Mouse (Mus musculus) hindbrain, embryonic 10.5 days (tissue): ENCODE results near the gene Fbxo40. TPM values are rescaled to one million over a fixed set of nuclear protein-coding genes. Genes with fewer than 3 reads are reported as not detected.

ENCODE experiments used
- DNase-seq: peaks from one replicate; pipeline ENCODE4 v3.0.0-alpha.2; 2017; ENCODE audit warnings: low spot score
- H3K27ac ChIP-seq: fragments of 300-500 bp; sonication (generic); 2 replicates; pipeline ENCODE4 v1.5.1; 2016; ENCODE audit warnings: mild to moderate bottlenecking, moderate library complexity
- H3K27me3 ChIP-seq: fragments of 300-500 bp; sonication (generic); 2 replicates; pipeline ENCODE4 v1.6.1; 2016; ENCODE audit warnings: mild to moderate bottlenecking; ENCODE audit not compliant: poor library complexity, insufficient read depth, severe bottlenecking
- H3K36me3 ChIP-seq: fragments of 300-500 bp; sonication (generic); 2 replicates; pipeline ENCODE4 v1.6.1; 2016; ENCODE audit warnings: mild to moderate bottlenecking, moderate library complexity
- H3K4me1 ChIP-seq: fragments of 300-500 bp; sonication (generic); replicated peaks from 2 replicates; pipeline ENCODE4 v1.6.1; 2016; ENCODE audit warnings: mild to moderate bottlenecking
- H3K4me3 ChIP-seq: fragments of 300-500 bp; sonication (generic); 2 replicates; pipeline ENCODE4 v1.5.1; 2016; ENCODE audit warnings: mild to moderate bottlenecking, moderate library complexity
- H3K9me3 ChIP-seq: fragments of 300-500 bp; sonication (generic); 2 replicates; pipeline ENCODE4 v1.6.1; 2016; ENCODE audit warnings: mild to moderate bottlenecking, moderate library complexity
- WGBS: fragments of 180-500 bp; shearing (Covaris S2); methylation state at CpG from one replicate; pipeline ENCODE4 v1.1.7; 2016; 5-methylcytosine and 5-hydroxymethylcytosine counted together
- polyA plus RNA-seq: library from polyadenylated mRNA; unstranded; fragments of >200 nt; fragmentation: Nextera tagmentation; extraction: Ambion mirVana; gene quantifications from 2 replicates; pipeline ENCODE4 v1.2.1, GENCODE M21; 2016

Fbxo40 gene
- polyA plus RNA-seq, 1 experiment from 2014 or later = not detected

GRCm38 (mm10) chr16:36941137-36941727 is 49.0 kb downstream of the Fbxo40 start:
- Histone ChIP-seq H3K27ac (no peak overlapping the region), H3K36me3 (no peaks in the 10 kb centered on the region), H3K9me3 (no peaks in the 10 kb centered on the region), H3K4me3 (no peak overlapping the region), H3K4me1 (peaks cover 9% of the 10 kb centered on the region), H3K27me3 (no peaks in the 10 kb centered on the region)
- WGBS = 78% methylated on average over 6 of the region's 6 CpGs
- DNase-seq = no peak

- Histone ChIP-seq H3K36me3 (peaks cover 28% of the 10 kb centered on the region), H3K4me3 (no peak overlapping the region), H3K27me3 (no peaks in the 10 kb centered on the region), H3K4me1 (no peaks in the 10 kb centered on the region), H3K9me3 (no peaks in the 10 kb centered on the region), H3K27ac (no peak overlapping the region)
- WGBS = 89% methylated on average over 3 of the region's 3 CpGs
- DNase-seq = no peak
These were observed 54.5 kb downstream of the Fbxo40 start for GRCm38 (mm10) chr16:36935814-36936213.

GRCm38 (mm10) chr16:36934841-36935620 is 55.2 kb downstream of the Fbxo40 start, which contains the start of gene Hcls1:
Gene Hcls1, plus strand, starts transcription at chr16:36934983.
- no peaks in the 10 kb centered on the region for H3K9me3 ChIP-seq
- WGBS = 85% methylated on average over 7 of the region's 7 CpGs

GRCm38 (mm10) chr16:36934131-36934840 is 56.0 kb downstream of the Fbxo40 start:
- H3K4me3 ChIP-seq = no peak overlapping the region
- H3K36me3 ChIP-seq = peaks cover 43% of the 10 kb centered on the region
- H3K27ac ChIP-seq = no peak overlapping the region
- no peaks in the 10 kb centered on the region for H3K4me1 ChIP-seq
- no peak for DNase-seq
- no peaks in the 10 kb centered on the region for H3K27me3 ChIP-seq
- 77% methylated on average over 6 of the region's 6 CpGs for WGBS
- no peaks in the 10 kb centered on the region for H3K9me3 ChIP-seq

More at GRCm38 (mm10) chr16:36934841-36935620, 55.2 kb downstream of the Fbxo40 start, which contains the start of gene Hcls1:
- no peak within 1 kb of the TSS for H3K27ac ChIP-seq
- no peak within 1 kb of the TSS for H3K4me3 ChIP-seq
- H3K36me3 ChIP-seq = peaks cover 36% of the 10 kb centered on the region
- no peaks in the 10 kb centered on the region for H3K4me1 ChIP-seq
- no peaks in the 10 kb centered on the region for H3K27me3 ChIP-seq
- DNase-seq = no peak

GRCm38 (mm10) chr16:36932546-36932945 is 57.7 kb downstream of the Fbxo40 start:
- no peaks in the 10 kb centered on the region for H3K9me3 ChIP-seq
- H3K27me3 ChIP-seq = no peaks in the 10 kb centered on the region
- H3K4me1 ChIP-seq = no peaks in the 10 kb centered on the region
- H3K36me3 ChIP-seq = peaks cover 60% of the 10 kb centered on the region
- H3K4me3 ChIP-seq = no peak overlapping the region
- no peak overlapping the region for H3K27ac ChIP-seq
- DNase-seq = no peak
- WGBS = 94% methylated on average over 6 of the region's 6 CpGs

GRCm38 (mm10) chr16:36931976-36932375 is 58.3 kb downstream of the Fbxo40 start:
- Histone ChIP-seq H3K4me3 (no peak overlapping the region), H3K9me3 (no peaks in the 10 kb centered on the region), H3K4me1 (no peaks in the 10 kb centered on the region), H3K27ac (no peak overlapping the region), H3K36me3 (peaks cover 66% of the 10 kb centered on the region), H3K27me3 (no peaks in the 10 kb centered on the region)
- DNase-seq = no peak
- WGBS = 86% methylated on average over 3 of the region's 3 CpGs

GRCm38 (mm10) chr16:36931381-36931780 is 58.9 kb downstream of the Fbxo40 start:
- Histone ChIP-seq H3K4me1 (no peaks in the 10 kb centered on the region), H3K27ac (no peak overlapping the region), H3K4me3 (no peak overlapping the region), H3K9me3 (no peaks in the 10 kb centered on the region), H3K36me3 (peaks cover 71% of the 10 kb centered on the region), H3K27me3 (no peaks in the 10 kb centered on the region)
- DNase-seq = no peak
- 94% methylated on average over 10 of the region's 10 CpGs for WGBS

GRCm38 (mm10) chr16:36930231-36931136 is 59.8 kb downstream of the Fbxo40 start:
- no peaks in the 10 kb centered on the region for H3K27me3 ChIP-seq
- no peaks in the 10 kb centered on the region for H3K4me1 ChIP-seq
- no peaks in the 10 kb centered on the region for H3K9me3 ChIP-seq
- no peak for DNase-seq
- peaks cover 80% of the 10 kb centered on the region for H3K36me3 ChIP-seq
- H3K4me3 ChIP-seq = no peak overlapping the region
- no peak overlapping the region for H3K27ac ChIP-seq
- 81% methylated on average over 11 of the region's 11 CpGs for WGBS

GRCm38 (mm10) chr16:36929216-36929615 is 61.1 kb downstream of the Fbxo40 start:
- Histone ChIP-seq H3K27ac (no peak overlapping the region), H3K27me3 (no peaks in the 10 kb centered on the region), H3K4me1 (no peaks in the 10 kb centered on the region), H3K9me3 (no peaks in the 10 kb centered on the region), H3K36me3 (peaks cover 93% of the 10 kb centered on the region), H3K4me3 (no peak overlapping the region)
- 96% methylated on average over 7 of the region's 7 CpGs for WGBS
- DNase-seq = no peak

- DNase-seq = no peak
- 93% methylated on average over 8 of the region's 8 CpGs for WGBS
- H3K27me3 ChIP-seq = no peaks in the 10 kb centered on the region
- H3K27ac ChIP-seq = no peak overlapping the region
- peaks cover 95% of the 10 kb centered on the region for H3K36me3 ChIP-seq
- H3K9me3 ChIP-seq = no peaks in the 10 kb centered on the region
- no peaks in the 10 kb centered on the region for H3K4me1 ChIP-seq
- no peak overlapping the region for H3K4me3 ChIP-seq
These were observed 62.2 kb downstream of the Fbxo40 start for GRCm38 (mm10) chr16:36928106-36928500.

- no peak for DNase-seq
- peaks cover 93% of the 10 kb centered on the region for H3K36me3 ChIP-seq
- H3K4me3 ChIP-seq = no peak overlapping the region
- WGBS = 89% methylated on average over 10 of the region's 10 CpGs
- no peaks in the 10 kb centered on the region for H3K9me3 ChIP-seq
- H3K4me1 ChIP-seq = no peaks in the 10 kb centered on the region
- no peaks in the 10 kb centered on the region for H3K27me3 ChIP-seq
- no peak overlapping the region for H3K27ac ChIP-seq
These were observed 62.7 kb downstream of the Fbxo40 start for GRCm38 (mm10) chr16:36927495-36928105.
